In genomic region chr12:110737170-110738157, GRCm38 (mm10) we compare ENCODE assay signal across 8 mouse cellular contexts. TPM values are rescaled to one million over a fixed set of nuclear protein-coding genes. Genes with fewer than 3 reads are reported as not detected.
A peak's percentile ranks its signal among the peaks of the same experiment; 100 is the strongest.
DNase-seq lines count a peak whose midpoint lies in the region; ATAC-seq lines count a peak whose summit lies in the region.

Gene Wdr20, plus strand, starts transcription at chr12:110737944.

- WGBS in heart, embryonic 13.5 days, result 1% methylated on average over 69 of the region's 69 CpGs
- WGBS in liver, embryonic 12.5 days (ENCODE audit: insufficient replicate concordance), result under 1% methylated on average over 68 of the region's 69 CpGs
- WGBS in stomach, embryonic 15.5 days, result under 1% methylated on average over 67 of the region's 69 CpGs

- H3K4me3 ChIP-seq in heart, embryonic 13.5 days, result peak within 1 kb of the TSS; percentile 90
- peak within 1 kb of the TSS; percentile 87 for H3K4me3 ChIP-seq in liver, embryonic 12.5 days
- peak within 1 kb of the TSS; percentile 98 for H3K4me3 ChIP-seq in stomach, embryonic 15.5 days (replicated peaks)

- peaks cover 3% of the 10 kb centered on the region; the same call in 1 of the 2 replicates for H3K36me3 ChIP-seq in heart, embryonic 13.5 days
- H3K36me3 ChIP-seq in liver, embryonic 12.5 days, result peaks cover 7% of the 10 kb centered on the region; the same call in 1 of the 2 replicates
- no peaks in the 10 kb centered on the region for H3K36me3 ChIP-seq in stomach, embryonic 15.5 days

- H3K9me3 ChIP-seq in heart, embryonic 13.5 days, result no peaks in the 10 kb centered on the region
- H3K9me3 ChIP-seq in liver, embryonic 12.5 days (replicated peaks), result no peaks in the 10 kb centered on the region
- no peaks in the 10 kb centered on the region for H3K9me3 ChIP-seq in stomach, embryonic 15.5 days

- H3K4me2 ChIP-seq in heart, embryonic 13.5 days, result peak within 1 kb of the TSS; percentile 91
- H3K4me2 ChIP-seq in liver, embryonic 12.5 days, result peak within 1 kb of the TSS; percentile 99
- peak within 1 kb of the TSS; percentile 89 for H3K4me2 ChIP-seq in stomach, embryonic 15.5 days

- peaks cover 19% of the 10 kb centered on the region for H3K4me1 ChIP-seq in heart, embryonic 13.5 days
- peaks cover 36% of the 10 kb centered on the region for H3K4me1 ChIP-seq in liver, embryonic 12.5 days
- H3K4me1 ChIP-seq in stomach, embryonic 15.5 days, result peaks cover 8% of the 10 kb centered on the region; the same call in 1 of the 2 replicates

- peaks cover 13% of the 10 kb centered on the region for H3K27me3 ChIP-seq in heart, embryonic 13.5 days (replicated peaks)
- peaks cover 19% of the 10 kb centered on the region for H3K27me3 ChIP-seq in liver, embryonic 12.5 days (replicated peaks)
- H3K27me3 ChIP-seq in stomach, embryonic 15.5 days (replicated peaks), result no peaks in the 10 kb centered on the region

- H3K9ac ChIP-seq in heart, embryonic 13.5 days, result peak within 1 kb of the TSS; percentile 91
- H3K9ac ChIP-seq in liver, embryonic 12.5 days, result peak within 1 kb of the TSS; percentile 96
- H3K9ac ChIP-seq in stomach, embryonic 15.5 days, result peak within 1 kb of the TSS; percentile 92

- DNase-seq in CD4-positive helper T cell, adult 2 months (ENCODE audit: low read depth, low spot score), result peak; percentile 97
- DNase-seq in brain, embryonic 18.5 days (ENCODE audit: low read depth, low spot score), result peak; percentile 89
- peak; percentile 99 for DNase-seq in kidney, postnatal 10 days
- peak; percentile 97 to 99 for DNase-seq in natural killer cell, adult 2 months (ENCODE audit: low spot score in 2 of 2)

- peak; percentile 92 for ATAC-seq in erythroid progenitor cell, adult 5-6 weeks (replicated peaks; ENCODE audit: low FRiP score, poor library complexity, severe bottlenecking)
- peak; percentile 95 for ATAC-seq in heart, embryonic 13.5 days (ENCODE audit: extremely low read depth, insufficient number of reproducible peaks, low FRiP score, low TSS enrichment)
- ATAC-seq in liver, embryonic 12.5 days, result peak; percentile 94
- peak; percentile 95 for ATAC-seq in stomach, embryonic 15.5 days (ENCODE audit: insufficient read depth, low FRiP score, low read depth)

- peak within 1 kb of the TSS; percentile 82 for H3K27ac ChIP-seq in heart, embryonic 13.5 days (replicated peaks)
- H3K27ac ChIP-seq in liver, embryonic 12.5 days, result peak within 1 kb of the TSS; percentile 80
- peak within 1 kb of the TSS; percentile 86 for H3K27ac ChIP-seq in stomach, embryonic 15.5 days

RNA-seq across cellular contexts. Expression of gene Wdr20, which starts in this region (rescaled TPM):
- total RNA-seq in erythroid progenitor cell, adult 5-6 weeks (2015; ENCODE audit: low replicate concordance), result 32.3 and 35.3 TPM in 2 replicates
- total RNA-seq in erythroid progenitor cell, adult 5-6 weeks (2017; ENCODE audit: low replicate concordance), result 43.7 and 56.5 TPM in 2 replicates
- polyA plus RNA-seq in heart, embryonic 13.5 days (2015; fragmentation: Nextera tagmentation; extraction: Ambion mirVana), result 14.3 and 14.5 TPM in 2 replicates
- 14.2 and 16.0 TPM in 2 replicates for polyA plus RNA-seq in liver, embryonic 12.5 days (2016; fragmentation: Nextera tagmentation; extraction: Ambion mirVana)
- polyA plus RNA-seq in stomach, embryonic 15.5 days (2015; fragmentation: Nextera tagmentation; extraction: Ambion mirVana), result 24.0 and 25.3 TPM in 2 replicates

Comparison
In these comparisons a context has a peak if more than half of its experiments do, and no peak if none do; other contexts are left out.
1. Peak in every context shown above with its lines: DNase-seq, ATAC-seq, H3K4me3 ChIP-seq and H3K27ac ChIP-seq.